Mouse (Mus musculus) ES-Bruce4 (cell line): Measurements from ENCODE around the gene Trmt2b.

Experiments used
- CTCF ChIP-seq: IDR thresholded peaks from one replicate; pipeline ENCODE4 v1.8.1; 2011; ENCODE audit warnings: low read depth, low read length
- EP300 ChIP-seq: IDR thresholded peaks from 2 replicates; pipeline ENCODE4 v1.6.1; 2011; ENCODE audit warnings: low read depth, low read length; ENCODE audit not compliant: insufficient read depth
- POLR2A ChIP-seq: IDR thresholded peaks from one replicate; pipeline ENCODE4 v1.8.1; 2011; ENCODE audit warnings: low read length; ENCODE audit not compliant: insufficient read depth

GRCm38 (mm10) chrX:134208491-134208890 is 68.3 kb downstream of the Trmt2b start:
- no peak for TF ChIP-seq EP300
- no peak for TF ChIP-seq CTCF
- no peak for TF ChIP-seq POLR2A
